Mouse (Mus musculus): ENCODE measurements at regions not wholly inside any gene's neighbourhood (a gene's known extent, or its start where the extent isn't known, plus 50 kb on each side); places are given as distances from the start of the nearest gene placed in this dataset.

DNA sequence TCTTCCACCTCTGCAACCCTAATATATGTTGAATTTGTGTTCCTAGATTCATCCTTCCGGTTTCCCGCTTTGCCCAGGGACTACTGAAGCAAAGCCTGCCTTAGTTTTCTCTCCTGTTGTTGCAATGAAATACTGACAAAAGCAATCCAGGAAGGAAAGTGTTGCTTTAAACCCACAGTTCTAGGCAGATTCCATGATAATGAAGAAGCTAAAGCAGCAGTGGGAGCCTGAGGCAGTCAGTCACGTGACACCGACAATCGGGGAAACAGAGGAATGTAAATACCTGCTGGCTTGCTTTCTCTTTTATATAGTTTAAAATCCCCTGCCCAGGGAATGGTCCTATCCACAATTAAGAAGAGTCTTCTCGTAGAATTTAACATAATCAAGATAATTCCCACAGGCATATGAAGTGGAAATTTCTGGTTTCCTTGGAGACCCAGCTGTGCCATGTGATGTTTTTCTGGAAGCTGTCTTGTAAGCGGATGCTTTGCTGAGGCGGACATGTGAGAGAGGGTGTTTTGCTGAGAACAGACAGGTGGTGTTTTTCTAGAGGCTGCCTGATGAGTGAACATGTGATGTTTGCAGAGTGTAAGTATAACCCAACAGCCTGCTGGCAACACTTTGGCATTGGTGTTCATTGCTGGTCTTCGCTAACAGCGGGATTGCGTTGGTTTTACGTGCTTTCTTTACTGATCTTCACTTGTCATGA lies 398.0 kb downstream of the Prim2 start:
- in situ Hi-C loops (cut with MboI; ENCODE audit: low pct_ligation_motif_present, low pct_unique_long_range_greater_than_20kb, low sequenced_read_pairs): no loop called here
- no peak for TF ChIP-seq JUN (IDR thresholded peaks at IDR 0.05; ENCODE audit: insufficient read depth, low read depth, low read length)
- TF ChIP-seq MAZ (IDR thresholded peaks at IDR 0.05; ENCODE audit: low read depth, low read length): no peak
- TF ChIP-seq ZNF384 (IDR thresholded peaks at IDR 0.05; ENCODE audit: low read depth, low read length): no peak
- no peak for TF ChIP-seq KAT2A (IDR thresholded peaks at IDR 0.05; ENCODE audit: insufficient replicate concordance, low read length)
- TF ChIP-seq CHD1 (IDR thresholded peaks at IDR 0.05; ENCODE audit: low read depth, low read length): no peak
- no peak for TF ChIP-seq ZMIZ1 (IDR thresholded peaks at IDR 0.05; ENCODE audit: low read depth, low read length)
- no peak for TF ChIP-seq ELF1 (IDR thresholded peaks at IDR 0.05; ENCODE audit: low read depth, low read length)
- TF ChIP-seq MEF2A (IDR thresholded peaks at IDR 0.05; ENCODE audit: borderline replicate concordance, low read depth, low read length): no peak
- TF ChIP-seq NELFE (IDR thresholded peaks at IDR 0.05; ENCODE audit: low read depth, low read length): no peak
- no peak for TF ChIP-seq SIN3A (IDR thresholded peaks at IDR 0.05; ENCODE audit: low read length)
- no peak for TF ChIP-seq RCOR1 (conservative IDR thresholded peaks at IDR 0.05; ENCODE audit: low read depth, low read length)
- no peak for TF ChIP-seq RAD21 (IDR thresholded peaks at IDR 0.05; ENCODE audit: low read depth, low read length)
- no peak for TF ChIP-seq NRF1 (IDR thresholded peaks at IDR 0.05; ENCODE audit: low read depth, low read length)
- TF ChIP-seq MAFK (IDR thresholded peaks at IDR 0.05; ENCODE audit: insufficient replicate concordance, low read length): no peak
- no peak for TF ChIP-seq ETS1 (conservative IDR thresholded peaks at IDR 0.05; ENCODE audit: low read depth, low read length)
- no peak overlapping the region for H3K4me2 ChIP-seq (ENCODE audit: insufficient read depth, low read depth, poor library complexity, severe bottlenecking)

GRCm38 (mm10) chr1:33269162-33269561 lies 400.4 kb downstream of the Prim2 start:
- H3K4me2 ChIP-seq (ENCODE audit: insufficient read depth, low read depth, poor library complexity, severe bottlenecking): no peak overlapping the region

More for the DNA sequence above, 398.0 kb downstream of the Prim2 start:
- no peak overlapping the region for H3K27ac ChIP-seq (ENCODE audit: insufficient read depth, low read depth)
- DNase-seq (ENCODE audit: extremely low read depth): no peak
- no peaks in the 10 kb centered on the region for H3K36me3 ChIP-seq (replicated peaks in 1 of 2; ENCODE audit: control insufficient read depth in 1 of 2, insufficient read depth in 1 of 2, low read length in 1 of 2)
- H3K4me3 ChIP-seq (replicated peaks in 1 of 3; ENCODE audit: low read depth in 2 of 3, low read length in 2 of 3, poor library complexity in 1 of 3): no peak overlapping the region
- no peak overlapping the region for H3K9ac ChIP-seq (ENCODE audit: insufficient read depth, low read depth)
- no peaks in the 10 kb centered on the region for H3K27me3 ChIP-seq (replicated peaks)
- H3K4me1 ChIP-seq (ENCODE audit: control insufficient read depth in 1 of 2, insufficient read depth in 2 of 2): no peaks in the 10 kb centered on the region
- no peaks in the 10 kb centered on the region for H3K79me2 ChIP-seq (replicated peaks; ENCODE audit: control insufficient read depth, extremely low read depth, insufficient read depth, poor library complexity, severe bottlenecking)
- no peaks in the 10 kb centered on the region for H3K9me3 ChIP-seq (replicated peaks; ENCODE audit: low read length)
- dilution Hi-C loops (cut with MboI; ENCODE audit: extremely low pct_ligation_motif_present, extremely low pct_unique_long_range_greater_than_20kb, low sequenced_read_pairs): no loop called here

More at GRCm38 (mm10) chr1:33269162-33269561, 400.4 kb downstream of the Prim2 start:
- H3K4me1 ChIP-seq (ENCODE audit: control insufficient read depth in 1 of 2, insufficient read depth in 2 of 2): no peaks in the 10 kb centered on the region
- H3K79me2 ChIP-seq (replicated peaks; ENCODE audit: control insufficient read depth, extremely low read depth, insufficient read depth, poor library complexity, severe bottlenecking): no peaks in the 10 kb centered on the region
- TF ChIP-seq TCF12 (IDR thresholded peaks at IDR 0.05; ENCODE audit: low read depth, low read length) (no peak), MEF2A (IDR thresholded peaks at IDR 0.05; ENCODE audit: borderline replicate concordance, low read depth, low read length) (no peak), NELFE (IDR thresholded peaks at IDR 0.05; ENCODE audit: low read depth, low read length) (no peak), ZKSCAN1 (IDR thresholded peaks at IDR 0.05; ENCODE audit: borderline replicate concordance, low read depth, low read length) (no peak), RCOR1 (conservative IDR thresholded peaks at IDR 0.05; ENCODE audit: low read depth, low read length) (no peak), MAFK (IDR thresholded peaks at IDR 0.05; ENCODE audit: insufficient replicate concordance, low read length) (no peak), HCFC1 (IDR thresholded peaks at IDR 0.05; ENCODE audit: low read depth, low read length) (no peak), GABPA (IDR thresholded peaks at IDR 0.05; ENCODE audit: insufficient replicate concordance, low read depth, low read length) (no peak), PAX5 (IDR thresholded peaks at IDR 0.05; ENCODE audit: low read length) (no peak), USF2 (conservative IDR thresholded peaks at IDR 0.05; ENCODE audit: low read depth, low read length) (no peak), NRF1 (IDR thresholded peaks at IDR 0.05; ENCODE audit: low read depth, low read length) (no peak), RAD21 (IDR thresholded peaks at IDR 0.05; ENCODE audit: low read depth, low read length) (no peak), SMC3 (IDR thresholded peaks at IDR 0.05; ENCODE audit: low read depth, low read length) (no peak), BHLHE40 (IDR thresholded peaks at IDR 0.05; ENCODE audit: low read depth, low read length) (no peak), IRF4 (IDR thresholded peaks at IDR 0.05; ENCODE audit: low read depth, low read length) (no peak), JUND (conservative IDR thresholded peaks at IDR 0.05; ENCODE audit: low read depth, low read length) (no peak), CTCF (conservative IDR thresholded peaks at IDR 0.05 in 1 of 2, IDR thresholded peaks at IDR 0.05 in 1 of 2; ENCODE audit: low read depth in 2 of 2, low read length in 2 of 2) (no peak), MAZ (IDR thresholded peaks at IDR 0.05; ENCODE audit: low read depth, low read length) (no peak), ZNF384 (IDR thresholded peaks at IDR 0.05; ENCODE audit: low read depth, low read length) (no peak)
- DNase-seq (ENCODE audit: extremely low read depth): no peak
- dilution Hi-C loops (cut with MboI; ENCODE audit: extremely low pct_ligation_motif_present, extremely low pct_unique_long_range_greater_than_20kb, low sequenced_read_pairs): no loop called here
- H3K9me3 ChIP-seq (replicated peaks; ENCODE audit: low read length): no peaks in the 10 kb centered on the region
- H3K27me3 ChIP-seq (replicated peaks): no peaks in the 10 kb centered on the region
- H3K9ac ChIP-seq (ENCODE audit: insufficient read depth, low read depth): no peak overlapping the region
- in situ Hi-C loops (cut with MboI; ENCODE audit: low pct_ligation_motif_present, low pct_unique_long_range_greater_than_20kb, low sequenced_read_pairs): no loop called here
- no peaks in the 10 kb centered on the region for H3K36me3 ChIP-seq (replicated peaks in 1 of 2; ENCODE audit: control insufficient read depth in 1 of 2, insufficient read depth in 1 of 2, low read length in 1 of 2)
- H3K4me3 ChIP-seq (replicated peaks in 1 of 3; ENCODE audit: low read depth in 2 of 3, low read length in 2 of 3, poor library complexity in 1 of 3): no peak overlapping the region
- H3K27ac ChIP-seq (ENCODE audit: insufficient read depth, low read depth): no peak overlapping the region
